Mouse (Mus musculus) neural tube, embryonic 14.5 days (tissue): ENCODE measurements around the gene Pex14. TPM values are rescaled to one million over a fixed set of nuclear protein-coding genes. Genes with fewer than 3 reads are reported as not detected.

ENCODE experiments used
- ATAC-seq: fragments of 200-750 bp; cut with Nextera tagmentation; 2 replicates; pipeline ENCODE4 v1.8.0; 2017; ENCODE audit warnings: low read depth, mild to moderate bottlenecking, moderate TSS enrichment, moderate library complexity
- H3K27ac ChIP-seq: fragments of 300-500 bp; sonication (generic); 2 replicates; pipeline ENCODE4 v1.5.1; 2014; ENCODE audit warnings: low read depth, mild to moderate bottlenecking, control low read depth, low read length, moderate library complexity, mixed read lengths
- H3K27me3 ChIP-seq: fragments of 300-500 bp; sonication (generic); 2 replicates; pipeline ENCODE4 v1.6.1; 2014; ENCODE audit warnings: low read length; ENCODE audit not compliant: control insufficient read depth, insufficient read depth
- H3K36me3 ChIP-seq: fragments of 300-500 bp; sonication (generic); 2 replicates; pipeline ENCODE4 v1.6.1; 2014; ENCODE audit warnings: low read length, mixed read lengths; ENCODE audit not compliant: control insufficient read depth, insufficient read depth
- H3K4me1 ChIP-seq: fragments of 300-500 bp; sonication (generic); 2 replicates; pipeline ENCODE4 v1.6.1; 2014; ENCODE audit warnings: low read length; ENCODE audit not compliant: control insufficient read depth, insufficient read depth
- H3K4me2 ChIP-seq: fragments of 300-500 bp; sonication (generic); 2 replicates; pipeline ENCODE4 v1.6.1; 2014; ENCODE audit warnings: mild to moderate bottlenecking, low read depth, low read length, control low read depth
- H3K4me3 ChIP-seq: fragments of 300-500 bp; sonication (generic); 2 replicates; pipeline ENCODE4 v1.5.1; 2014; ENCODE audit warnings: low read depth, low read length, control low read depth, mixed read lengths
- H3K9ac ChIP-seq: fragments of 300-500 bp; sonication (generic); replicated peaks from 2 replicates; pipeline ENCODE4 v1.6.1; 2014; ENCODE audit warnings: low read depth, mild to moderate bottlenecking, control low read depth, low read length, mixed read lengths
- H3K9me3 ChIP-seq: fragments of 300-500 bp; sonication (generic); 2 replicates; pipeline ENCODE4 v1.6.1; 2016; ENCODE audit warnings: low read length; ENCODE audit not compliant: control insufficient read depth
- WGBS: fragments of 180-500 bp; shearing (Covaris S2); extraction: QIAGEN DNeasy Blood & Tissue Kit; methylation state at CpG from one replicate; pipeline ENCODE4 v1.1.7; 2014; 5-methylcytosine and 5-hydroxymethylcytosine counted together
- polyA plus RNA-seq: library from polyadenylated mRNA; unstranded; fragments of >200 nt; fragmentation: Nextera tagmentation; extraction: Ambion mirVana; gene quantifications from 2 replicates; pipeline ENCODE4 v1.2.1, GENCODE M21; 2014

Pex14 gene
- polyA plus RNA-seq, 1 experiment from 2014 or later: 40.9 TPM

GRCm38 (mm10) chr4:148946071-148946470 lies 153.6 kb downstream of the Pex14 start:
- WGBS: 91% methylated on average over 8 of the region's 8 CpGs
- Histone ChIP-seq H3K36me3 (no peaks in the 10 kb centered on the region), H3K4me2 (no peak overlapping the region), H3K9me3 (no peaks in the 10 kb centered on the region), H3K27me3 (peaks cover 15% of the 10 kb centered on the region), H3K9ac (no peak overlapping the region), H3K4me1 (peaks cover 7% of the 10 kb centered on the region), H3K4me3 (no peak overlapping the region), H3K27ac (no peak overlapping the region)
- 0 out of 2 replicates have a peak, but pooled peaks have one; percentile 1 for ATAC-seq

- H3K9me3 ChIP-seq: no peaks in the 10 kb centered on the region
- H3K27me3 ChIP-seq: peaks cover 13% of the 10 kb centered on the region; the same call in 1 of the 2 replicates
- peak; percentile 26; the same call in 1 of the 2 replicates for ATAC-seq
- peaks cover 10% of the 10 kb centered on the region for H3K4me1 ChIP-seq
- no peak overlapping the region for H3K4me3 ChIP-seq
- H3K27ac ChIP-seq: no peak overlapping the region
- no peaks in the 10 kb centered on the region for H3K36me3 ChIP-seq
- 64% methylated on average over 4 of the region's 4 CpGs for WGBS
- H3K4me2 ChIP-seq: no peak overlapping the region
- no peak overlapping the region for H3K9ac ChIP-seq
These were observed 154.2 kb downstream of the Pex14 start for GRCm38 (mm10) chr4:148945476-148945881.

GRCm38 (mm10) chr4:148943099-148943498 lies 156.6 kb downstream of the Pex14 start:
- WGBS: 49% methylated on average over 5 of the region's 5 CpGs
- Histone ChIP-seq H3K4me1 (peaks cover 18% of the 10 kb centered on the region), H3K9ac (no peak overlapping the region), H3K36me3 (0 out of 2 replicates have a peak, but pooled peaks cover 4% of the 10 kb centered on the region), H3K27ac (no peak overlapping the region), H3K4me3 (no peak overlapping the region), H3K27me3 (0 out of 2 replicates have a peak, but pooled peaks cover 5% of the 10 kb centered on the region), H3K9me3 (no peaks in the 10 kb centered on the region), H3K4me2 (no peak overlapping the region)
- no peak for ATAC-seq

- no peaks in the 10 kb centered on the region for H3K9me3 ChIP-seq
- WGBS: 33% methylated on average over 11 of the region's 11 CpGs
- 0 out of 2 replicates have a peak, but pooled peaks cover 3% of the 10 kb centered on the region for H3K27me3 ChIP-seq
- H3K27ac ChIP-seq: peak overlapping the region; percentile 6; the same call in 1 of the 2 replicates
- H3K36me3 ChIP-seq: 0 out of 2 replicates have a peak, but pooled peaks cover 4% of the 10 kb centered on the region
- peaks cover 18% of the 10 kb centered on the region for H3K4me1 ChIP-seq
- ATAC-seq: no peak
- no peak overlapping the region for H3K4me2 ChIP-seq
- peak overlapping the region; percentile 16; the same call in 1 of the 2 replicates for H3K9ac ChIP-seq
- no peak overlapping the region for H3K4me3 ChIP-seq
These were observed 158.4 kb downstream of the Pex14 start for GRCm38 (mm10) chr4:148941321-148941720.

GRCm38 (mm10) chr4:148940674-148941211 lies 158.9 kb downstream of the Pex14 start:
- Histone ChIP-seq H3K4me3 (no peak overlapping the region), H3K4me2 (peak overlapping the region; percentile 11; the same call in 1 of the 2 replicates), H3K27ac (peak overlapping the region; percentile 6; the same call in 1 of the 2 replicates), H3K36me3 (0 out of 2 replicates have a peak, but pooled peaks cover 4% of the 10 kb centered on the region), H3K9ac (no peak overlapping the region), H3K27me3 (0 out of 2 replicates have a peak, but pooled peaks cover 3% of the 10 kb centered on the region), H3K4me1 (peaks cover 18% of the 10 kb centered on the region), H3K9me3 (no peaks in the 10 kb centered on the region)
- peak; percentile 76 for ATAC-seq
- 10% methylated on average over 25 of the region's 25 CpGs for WGBS

GRCm38 (mm10) chr4:148938546-148938945 lies 161.1 kb downstream of the Pex14 start:
- 86% methylated on average over 26 of the region's 26 CpGs for WGBS
- ATAC-seq: no peak
- Histone ChIP-seq H3K36me3 (0 out of 2 replicates have a peak, but pooled peaks cover 4% of the 10 kb centered on the region), H3K4me1 (peaks cover 18% of the 10 kb centered on the region), H3K9me3 (no peaks in the 10 kb centered on the region), H3K4me2 (no peak overlapping the region), H3K27ac (no peak overlapping the region), H3K9ac (no peak overlapping the region), H3K27me3 (0 out of 2 replicates have a peak, but pooled peaks cover 3% of the 10 kb centered on the region), H3K4me3 (no peak overlapping the region)

- 0 out of 2 replicates have a peak, but pooled peaks cover 4% of the 10 kb centered on the region for H3K36me3 ChIP-seq
- H3K9ac ChIP-seq: no peak overlapping the region
- no peak overlapping the region for H3K4me2 ChIP-seq
- H3K4me3 ChIP-seq: no peak overlapping the region
- 0 out of 2 replicates have a peak, but pooled peaks cover 3% of the 10 kb centered on the region for H3K27me3 ChIP-seq
- H3K4me1 ChIP-seq: peaks cover 18% of the 10 kb centered on the region
- no peak overlapping the region for H3K27ac ChIP-seq
- no peak for ATAC-seq
- 84% methylated on average over 12 of the region's 12 CpGs for WGBS
- H3K9me3 ChIP-seq: no peaks in the 10 kb centered on the region
These were observed 162.9 kb downstream of the Pex14 start for GRCm38 (mm10) chr4:148936727-148937126.

- no peaks in the 10 kb centered on the region for H3K9me3 ChIP-seq
- H3K4me1 ChIP-seq: peaks cover 14% of the 10 kb centered on the region
- 92% methylated on average over 12 of the region's 12 CpGs for WGBS
- 0 out of 2 replicates have a peak, but pooled peaks cover 3% of the 10 kb centered on the region for H3K27me3 ChIP-seq
- H3K4me2 ChIP-seq: no peak overlapping the region
- no peak overlapping the region for H3K4me3 ChIP-seq
- H3K9ac ChIP-seq: no peak overlapping the region
- ATAC-seq: no peak
- 0 out of 2 replicates have a peak, but pooled peaks cover 4% of the 10 kb centered on the region for H3K36me3 ChIP-seq
- no peak overlapping the region for H3K27ac ChIP-seq
These were observed 163.6 kb downstream of the Pex14 start for GRCm38 (mm10) chr4:148936111-148936510.

- WGBS: 27% methylated on average over 13 of the region's 13 CpGs
- ATAC-seq: no peak; the same call in 1 of the 2 replicates
- no peak overlapping the region for H3K27ac ChIP-seq
- H3K4me1 ChIP-seq: peaks cover 13% of the 10 kb centered on the region
- H3K9ac ChIP-seq: no peak overlapping the region
- no peak overlapping the region for H3K4me2 ChIP-seq
- 0 out of 2 replicates have a peak, but pooled peaks cover 4% of the 10 kb centered on the region for H3K36me3 ChIP-seq
- H3K4me3 ChIP-seq: no peak overlapping the region
- H3K9me3 ChIP-seq: no peaks in the 10 kb centered on the region
- H3K27me3 ChIP-seq: 0 out of 2 replicates have a peak, but pooled peaks cover 3% of the 10 kb centered on the region
These were observed 164.5 kb downstream of the Pex14 start for GRCm38 (mm10) chr4:148935211-148935610.
